Mouse (Mus musculus): ENCODE data around the gene Unc93b1. TPM values are rescaled to one million over a fixed set of nuclear protein-coding genes. Genes with fewer than 3 reads are reported as not detected.

Unc93b1 gene
- polyA plus RNA-seq, 1 experiment from 2014 or later = 48.1 TPM

DNA sequence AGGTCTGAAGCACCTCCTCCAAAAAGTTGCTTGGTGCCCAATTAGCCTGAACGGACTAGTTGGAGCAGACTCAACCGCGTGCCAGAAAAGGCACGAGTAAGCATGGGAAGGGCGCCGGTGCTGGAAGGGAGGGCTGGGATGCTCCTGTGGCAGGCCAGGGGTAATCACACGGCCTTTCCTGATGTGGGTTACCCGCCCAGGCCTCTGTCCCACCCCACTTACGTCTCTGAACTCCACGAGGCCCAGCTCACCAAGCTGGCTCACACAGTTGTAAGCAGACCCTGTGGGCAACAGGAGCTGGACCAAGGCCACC lies 30.7 kb upstream of the Unc93b1 start:
- Histone ChIP-seq H3K9me3 (ENCODE audit: low read length) (no peaks in the 10 kb centered on the region), H3K27ac (ENCODE audit: low read depth) (no peak overlapping the region), H3K36me3 (replicated peaks; ENCODE audit: insufficient read depth, low read length) (peaks cover 45% of the 10 kb centered on the region), H3K27me3 (ENCODE audit: insufficient read depth, low read length) (no peaks in the 10 kb centered on the region), H3K4me3 (ENCODE audit: low read depth, low read length) (peak overlapping the region; percentile 72; the same call in 1 of the 2 replicates), H3K4me2 (ENCODE audit: low read depth, low read length) (peak overlapping the region; percentile 90), H3K9ac (replicated peaks) (no peak overlapping the region), H3K4me1 (ENCODE audit: insufficient read depth) (peaks cover 32% of the 10 kb centered on the region)
- DNase-seq (no peak), ATAC-seq (no peak)
- TF ChIP-seq CTCF (IDR thresholded peaks at IDR 0.05; ENCODE audit: low read depth) = no peak
- no peak for TF ChIP-seq EP300 (IDR thresholded peaks at IDR 0.05; ENCODE audit: low read depth)
- WGBS (ENCODE audit: insufficient replicate concordance) = 69% methylated on average over 10 of the region's 10 CpGs

DNA sequence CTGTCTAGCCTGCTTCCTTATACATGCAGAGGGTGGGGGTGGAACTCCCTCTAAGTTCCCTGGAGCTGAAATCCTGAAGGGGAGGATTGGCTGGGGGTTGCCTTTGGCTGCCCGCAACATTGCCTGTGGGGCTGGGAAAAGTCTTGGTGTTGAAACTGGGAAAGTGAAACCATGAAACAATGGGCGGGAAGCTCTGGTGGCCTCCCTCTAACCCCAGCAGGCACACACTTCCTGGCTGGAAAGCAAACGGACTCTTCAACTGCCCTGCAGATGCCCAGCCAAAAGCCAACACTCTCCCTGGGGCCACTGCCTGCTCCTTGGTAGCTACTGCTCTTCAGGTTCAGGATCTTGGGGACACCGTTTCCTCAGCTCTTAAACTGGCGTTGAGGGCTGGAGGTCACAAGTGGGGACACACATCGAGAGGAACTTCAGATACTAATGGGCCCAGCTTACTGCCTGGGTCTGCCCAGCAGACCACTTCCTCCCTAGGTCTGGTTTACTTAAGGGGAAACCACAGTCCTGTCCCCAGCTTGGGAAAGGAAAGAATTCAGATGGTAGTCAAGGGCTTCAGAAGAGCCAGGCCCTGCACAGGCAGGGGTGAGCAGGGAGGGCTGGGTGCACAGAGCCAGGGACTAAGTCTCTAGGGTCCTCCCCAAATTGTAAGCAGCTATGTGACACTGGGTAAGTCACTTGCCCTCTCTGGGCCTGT lies 29.6 kb upstream of the Unc93b1 start:
- peak overlapping the region; percentile 90 for H3K4me2 ChIP-seq (ENCODE audit: low read depth, low read length)
- peak overlapping the region; percentile 91 for H3K27ac ChIP-seq (ENCODE audit: low read depth)
- peak; percentile 63 for DNase-seq
- H3K36me3 ChIP-seq (replicated peaks; ENCODE audit: insufficient read depth, low read length) = peaks cover 49% of the 10 kb centered on the region
- WGBS (ENCODE audit: insufficient replicate concordance) = 7% methylated on average over 6 of the region's 6 CpGs
- peak overlapping the region; percentile 72 for H3K4me3 ChIP-seq (ENCODE audit: low read depth, low read length)
- peak; percentile 8 for ATAC-seq
- no peaks in the 10 kb centered on the region for H3K9me3 ChIP-seq (ENCODE audit: low read length)
- TF ChIP-seq EP300 (IDR thresholded peaks at IDR 0.05; ENCODE audit: low read depth) (0 out of 2 replicates have a peak, but pooled peaks have one; percentile 3), CTCF (IDR thresholded peaks at IDR 0.05; ENCODE audit: low read depth) (no peak)
- H3K4me1 ChIP-seq (ENCODE audit: insufficient read depth) = peaks cover 32% of the 10 kb centered on the region
- peak overlapping the region; percentile 84 for H3K9ac ChIP-seq (replicated peaks)
- H3K27me3 ChIP-seq (ENCODE audit: insufficient read depth, low read length) = no peaks in the 10 kb centered on the region

GRCm38 (mm10) chr19:3906326-3906725 lies 28.7 kb upstream of the Unc93b1 start:
- Histone ChIP-seq H3K4me2 (ENCODE audit: low read depth, low read length) (peak overlapping the region; percentile 90), H3K9me3 (ENCODE audit: low read length) (no peaks in the 10 kb centered on the region), H3K4me3 (ENCODE audit: low read depth, low read length) (peak overlapping the region; percentile 72), H3K9ac (replicated peaks) (peak overlapping the region; percentile 84), H3K36me3 (replicated peaks; ENCODE audit: insufficient read depth, low read length) (peaks cover 45% of the 10 kb centered on the region), H3K27ac (ENCODE audit: low read depth) (peak overlapping the region; percentile 91), H3K27me3 (ENCODE audit: insufficient read depth, low read length) (no peaks in the 10 kb centered on the region), H3K4me1 (ENCODE audit: insufficient read depth) (peaks cover 32% of the 10 kb centered on the region)
- TF ChIP-seq EP300 (IDR thresholded peaks at IDR 0.05; ENCODE audit: low read depth) = no peak
- TF ChIP-seq CTCF (IDR thresholded peaks at IDR 0.05; ENCODE audit: low read depth) = no peak
- ATAC-seq = no peak
- WGBS (ENCODE audit: insufficient replicate concordance) = 2% methylated on average over 10 of the region's 10 CpGs
- no peak for DNase-seq

DNA sequence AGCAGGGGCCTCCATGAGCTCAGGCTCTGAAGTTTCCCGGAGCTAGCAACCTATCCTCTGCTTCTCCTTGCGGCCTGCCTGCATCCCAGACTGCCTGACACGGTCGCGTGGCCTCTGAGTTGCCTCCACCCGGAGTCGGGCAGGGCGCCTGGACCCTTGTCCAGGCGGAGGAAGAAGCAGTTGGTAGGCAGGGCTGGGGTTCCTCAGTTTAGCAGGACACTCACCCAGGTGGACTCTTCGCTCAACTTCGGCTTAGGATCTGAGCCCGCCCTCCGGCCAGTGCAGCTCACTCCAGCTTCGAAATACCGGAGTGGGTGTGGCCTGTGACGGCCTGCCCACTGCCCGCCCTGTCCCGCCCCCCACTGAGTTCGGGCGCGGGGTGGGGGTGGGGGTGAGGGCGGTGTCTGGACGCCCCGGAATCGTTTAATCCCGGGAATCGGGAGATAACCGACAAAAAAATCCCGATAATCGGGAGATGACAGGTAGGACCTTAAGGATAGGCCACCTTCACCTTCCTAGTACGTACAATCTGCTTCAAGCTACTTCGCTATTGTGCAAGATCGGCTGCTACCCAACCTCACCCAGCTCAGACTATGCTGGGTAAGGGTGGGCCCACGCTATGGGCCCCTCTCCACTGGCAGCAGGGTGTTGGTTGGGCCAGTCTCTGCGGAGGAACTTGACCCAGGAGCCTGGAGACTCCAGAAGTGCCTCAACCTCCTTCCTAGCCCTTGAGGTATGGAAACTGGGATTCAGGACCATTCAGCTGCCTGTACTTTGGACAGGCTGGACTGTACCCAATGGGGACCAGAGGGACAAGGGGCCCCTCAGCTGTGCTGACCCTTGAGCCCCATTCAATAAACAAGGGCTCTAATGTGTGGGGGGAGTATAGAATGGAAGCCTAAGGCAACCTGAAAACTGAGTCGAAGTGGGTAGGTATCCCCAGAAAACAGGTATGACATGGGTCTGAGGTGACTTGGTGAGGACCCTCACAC lies 27.9 kb upstream of the Unc93b1 start, which contains the start of gene Tcirg1:
Gene Tcirg1 (minus strand): TSS at position 339 of the 992 bp plus-strand sequence.
- WGBS (ENCODE audit: insufficient replicate concordance) = 3% methylated on average over 35 of the region's 36 CpGs
- H3K36me3 ChIP-seq (replicated peaks; ENCODE audit: insufficient read depth, low read length) = peaks cover 38% of the 10 kb centered on the region
- peaks cover 40% of the 10 kb centered on the region for H3K4me1 ChIP-seq (ENCODE audit: insufficient read depth)
- H3K4me2 ChIP-seq (ENCODE audit: low read depth, low read length) = peak within 1 kb of the TSS; percentile 90
- ATAC-seq = peak; percentile 87
- H3K4me3 ChIP-seq (ENCODE audit: low read depth, low read length) = peak within 1 kb of the TSS; percentile 72
- DNase-seq = peak; percentile 86
- no peaks in the 10 kb centered on the region for H3K27me3 ChIP-seq (ENCODE audit: insufficient read depth, low read length)
- H3K9ac ChIP-seq (replicated peaks) = peak within 1 kb of the TSS; percentile 84
- TF ChIP-seq EP300 (IDR thresholded peaks at IDR 0.05; ENCODE audit: low read depth) (no peak), CTCF (IDR thresholded peaks at IDR 0.05; ENCODE audit: low read depth) (no peak)
- H3K27ac ChIP-seq (ENCODE audit: low read depth) = peak within 1 kb of the TSS; percentile 91
- H3K9me3 ChIP-seq (ENCODE audit: low read length) = no peaks in the 10 kb centered on the region

GRCm38 (mm10) chr19:3907876-3908660 lies 26.9 kb upstream of the Unc93b1 start:
- peak overlapping the region; percentile 84; the same call in 1 of the 2 replicates for H3K9ac ChIP-seq (replicated peaks)
- 62% methylated on average over 8 of the region's 8 CpGs for WGBS (ENCODE audit: insufficient replicate concordance)
- no peaks in the 10 kb centered on the region for H3K27me3 ChIP-seq (ENCODE audit: insufficient read depth, low read length)
- H3K9me3 ChIP-seq (ENCODE audit: low read length) = no peaks in the 10 kb centered on the region
- peak overlapping the region; percentile 72 for H3K4me3 ChIP-seq (ENCODE audit: low read depth, low read length)
- TF ChIP-seq CTCF (IDR thresholded peaks at IDR 0.05; ENCODE audit: low read depth) (no peak), EP300 (IDR thresholded peaks at IDR 0.05; ENCODE audit: low read depth) (no peak)
- peaks cover 40% of the 10 kb centered on the region for H3K4me1 ChIP-seq (ENCODE audit: insufficient read depth)
- DNase-seq (no peak), ATAC-seq (no peak)
- H3K27ac ChIP-seq (ENCODE audit: low read depth) = peak overlapping the region; percentile 91
- H3K4me2 ChIP-seq (ENCODE audit: low read depth, low read length) = peak overlapping the region; percentile 90
- peaks cover 28% of the 10 kb centered on the region for H3K36me3 ChIP-seq (replicated peaks; ENCODE audit: insufficient read depth, low read length)
